Mouse (Mus musculus): ENCODE results near the gene Pla2g15. TPM values are rescaled to one million over a fixed set of nuclear protein-coding genes. Genes with fewer than 3 reads are reported as not detected.
A peak's percentile ranks its signal among the peaks of the same experiment; 100 is the strongest.

Gene Pla2g15
- total and polyA plus RNA-seq, 3 experiments, result 4.0 to 9.4 TPM; not detected in 1

- peak; percentile 42; the same call in 1 of the 2 replicates for TF ChIP-seq KAT2A (conservative IDR thresholded peaks at IDR 0.05; ENCODE audit: low read depth, low read length)
Observed at GRCm38 (mm10) chr8:106193162-106193561, 43.0 kb downstream of the Pla2g15 start (continued).

- H3K27me3 ChIP-seq (ENCODE audit: control insufficient read depth in 1 of 2, insufficient read depth in 2 of 2, low read length in 2 of 2), result no peaks in the 10 kb centered on the region
- peak overlapping the region; percentile 69; the same call in 1 of the 2 replicates for H3K27ac ChIP-seq (ENCODE audit: control insufficient read depth, low read depth, low read length)
- no peaks in the 10 kb centered on the region for H3K9me3 ChIP-seq (replicated peaks; ENCODE audit: insufficient read depth, low read length)
- no peak overlapping the region for H3K4me3 ChIP-seq (ENCODE audit: control insufficient read depth in 1 of 2, insufficient read depth in 1 of 2, low read depth in 2 of 2, low read length in 2 of 2)
- H3K79me2 ChIP-seq (ENCODE audit: control insufficient read depth, insufficient read depth, low read length, poor library complexity), result no peaks in the 10 kb centered on the region
- peaks cover 37 to 40% of the 10 kb centered on the region in 2 experiments for H3K4me1 ChIP-seq (ENCODE audit: control insufficient read depth in 1 of 2, insufficient read depth in 2 of 2, low read length in 2 of 2)
- TF ChIP-seq NRF1 (IDR thresholded peaks at IDR 0.05; ENCODE audit: insufficient read depth, low read depth, low read length, poor library complexity, severe bottlenecking) (no peak), MXI1 (IDR thresholded peaks at IDR 0.05; ENCODE audit: low read depth, low read length) (no peak; the same call in 1 of the 2 replicates), MAX (IDR thresholded peaks at IDR 0.05; ENCODE audit: low read length) (no peak), HCFC1 (IDR thresholded peaks at IDR 0.05; ENCODE audit: low read depth, low read length) (no peak), CTCF (IDR thresholded peaks at IDR 0.05 in 2 of 3, conservative IDR thresholded peaks at IDR 0.05 in 1 of 3; ENCODE audit: control insufficient read depth in 1 of 3, insufficient read depth in 1 of 3, low read depth in 2 of 3, low read length in 3 of 3, poor library complexity in 1 of 3, severe bottlenecking in 1 of 3) (no peak), NELFE (IDR thresholded peaks at IDR 0.05; ENCODE audit: low read depth, low read length) (no peak), ZKSCAN1 (IDR thresholded peaks at IDR 0.05; ENCODE audit: low read depth, low read length) (no peak), CHD1 (IDR thresholded peaks at IDR 0.05; ENCODE audit: low read depth, low read length) (no peak), GABPA (IDR thresholded peaks at IDR 0.05; ENCODE audit: low read depth, low read length) (no peak)
- H3K36me3 ChIP-seq (ENCODE audit: control insufficient read depth in 1 of 2, insufficient read depth in 2 of 2, low read length in 2 of 2), result peaks cover 21 to 54% of the 10 kb centered on the region in 2 experiments
- H3K9ac ChIP-seq (ENCODE audit: control insufficient read depth, low read depth, low read length, poor library complexity, severe bottlenecking), result no peak overlapping the region
- DNase-seq (ENCODE audit: low read depth, low spot score), result no peak
Observed at GRCm38 (mm10) chr8:106194062-106194461, 43.9 kb downstream of the Pla2g15 start.

- Histone ChIP-seq H3K27ac (ENCODE audit: control insufficient read depth, low read depth, low read length) (no peak overlapping the region), H3K9me3 (replicated peaks; ENCODE audit: insufficient read depth, low read length) (no peaks in the 10 kb centered on the region), H3K27me3 (ENCODE audit: control insufficient read depth in 1 of 2, insufficient read depth in 2 of 2, low read length in 2 of 2) (no peaks in the 10 kb centered on the region), H3K36me3 (ENCODE audit: control insufficient read depth in 1 of 2, insufficient read depth in 2 of 2, low read length in 2 of 2) (peaks cover 26 to 33% of the 10 kb centered on the region in 2 experiments), H3K79me2 (ENCODE audit: control insufficient read depth, insufficient read depth, low read length, poor library complexity) (no peaks in the 10 kb centered on the region), H3K4me3 (ENCODE audit: control insufficient read depth in 1 of 2, insufficient read depth in 1 of 2, low read depth in 2 of 2, low read length in 2 of 2) (no peak overlapping the region), H3K4me1 (ENCODE audit: control insufficient read depth in 1 of 2, insufficient read depth in 2 of 2, low read length in 2 of 2) (peaks cover 12 to 13% of the 10 kb centered on the region in 2 experiments), H3K9ac (ENCODE audit: control insufficient read depth, low read depth, low read length, poor library complexity, severe bottlenecking) (no peak overlapping the region)
- DNase-seq (ENCODE audit: low read depth, low spot score), result peak; percentile 81
- TF ChIP-seq CHD2 (IDR thresholded peaks at IDR 0.05; ENCODE audit: low read length) (no peak), MAX (IDR thresholded peaks at IDR 0.05; ENCODE audit: low read length) (peak; percentile 24; the same call in 1 of the 2 replicates), ELF1 (IDR thresholded peaks at IDR 0.05; ENCODE audit: low read depth, low read length) (peak; percentile 47; the same call in 1 of the 2 replicates), POLR2AphosphoS2 (IDR thresholded peaks at IDR 0.05; ENCODE audit: low read length) (peak; percentile 41; the same call in 1 of the 2 replicates), UBTF (IDR thresholded peaks at IDR 0.05; ENCODE audit: borderline replicate concordance, insufficient read depth, low read depth, low read length) (no peak), POLR2A (IDR thresholded peaks at IDR 0.05; ENCODE audit: control insufficient read depth in 1 of 2, insufficient read depth in 1 of 2, low read depth in 1 of 2, low read length in 2 of 2, poor library complexity in 1 of 2) (no peak), CHD1 (IDR thresholded peaks at IDR 0.05; ENCODE audit: low read depth, low read length) (no peak), MEF2A (IDR thresholded peaks at IDR 0.05; ENCODE audit: extremely low read depth, insufficient replicate concordance, low read depth, low read length, poor library complexity, severe bottlenecking) (no peak), MYC (IDR thresholded peaks at IDR 0.05; ENCODE audit: low read depth, low read length) (no peak; the same call in 1 of the 2 replicates), JUND (IDR thresholded peaks at IDR 0.05; ENCODE audit: low read depth, low read length) (peak; percentile 41; the same call in 1 of the 2 replicates), CTCF (IDR thresholded peaks at IDR 0.05 in 2 of 3, conservative IDR thresholded peaks at IDR 0.05 in 1 of 3; ENCODE audit: control insufficient read depth in 1 of 3, insufficient read depth in 1 of 3, low read depth in 2 of 3, low read length in 3 of 3, poor library complexity in 1 of 3, severe bottlenecking in 1 of 3) (peak; percentile 57 to 87 (median 76)), GABPA (IDR thresholded peaks at IDR 0.05; ENCODE audit: low read depth, low read length) (no peak), NRF1 (IDR thresholded peaks at IDR 0.05; ENCODE audit: insufficient read depth, low read depth, low read length, poor library complexity, severe bottlenecking) (no peak), POLR2AphosphoS5 (IDR thresholded peaks at IDR 0.05; ENCODE audit: borderline replicate concordance, low read depth, low read length) (no peak), RAD21 (IDR thresholded peaks at IDR 0.05; ENCODE audit: low read depth, low read length) (peak; percentile 84), EP300 (IDR thresholded peaks at IDR 0.05; ENCODE audit: low read depth in 1 of 2, low read length in 2 of 2) (no peak), MAZ (IDR thresholded peaks at IDR 0.05; ENCODE audit: low read depth, low read length) (no peak), KAT2A (conservative IDR thresholded peaks at IDR 0.05; ENCODE audit: low read depth, low read length) (no peak), RCOR1 (IDR thresholded peaks at IDR 0.05; ENCODE audit: low read depth, low read length) (peak; percentile 42; the same call in 1 of the 2 replicates), GATA1 (IDR thresholded peaks at IDR 0.05; ENCODE audit: low read depth, low read length) (peak; percentile 74), USF2 (IDR thresholded peaks at IDR 0.05; ENCODE audit: borderline replicate concordance in 1 of 2, insufficient read depth in 1 of 2, low read depth in 1 of 2, low read length in 2 of 2) (no peak), SIN3A (IDR thresholded peaks at IDR 0.05; ENCODE audit: low read length) (peak; percentile 68), MYB (IDR thresholded peaks at IDR 0.05; ENCODE audit: low read depth, low read length) (no peak)
Observed at GRCm38 (mm10) chr8:106198741-106199140, 48.5 kb downstream of the Pla2g15 start.
